Mouse (Mus musculus) CH12.LX (cell line): ENCODE data around the gene Caprin1.

ENCODE experiments used
- BHLHE40 ChIP-seq: IDR thresholded peaks from 2 replicates; pipeline ENCODE4 v1.6.1; 2011; ENCODE audit warnings: mild to moderate bottlenecking, low read depth, low read length, improper control_type of control experiment
- CTCF ChIP-seq, 2 experiments: IDR thresholded peaks in 1 of 2; conservative IDR thresholded peaks in 1 of 2; 2 replicates each; pipeline ENCODE4 v1.5.1; 2011 to 2012; ENCODE audit warnings: low read depth in 2 of 2, low read length in 2 of 2, improper control_type of control experiment in 1 of 2, inconsistent platforms in 1 of 2, mild to moderate bottlenecking in 1 of 2, moderate library complexity in 1 of 2
- HCFC1 ChIP-seq: IDR thresholded peaks from 2 replicates; pipeline ENCODE4 v1.6.1; 2012; ENCODE audit warnings: low read depth, mild to moderate bottlenecking, inconsistent platforms, low read length, improper control_type of control experiment
- MEF2A ChIP-seq: IDR thresholded peaks from 2 replicates; pipeline ENCODE4 v1.6.1; 2014; ENCODE audit warnings: low read depth, mild to moderate bottlenecking, inconsistent platforms, low read length, improper control_type of control experiment, borderline replicate concordance
- MXI1 ChIP-seq: IDR thresholded peaks from 2 replicates; pipeline ENCODE4 v1.6.1; 2011; ENCODE audit warnings: mild to moderate bottlenecking, low read depth, low read length, improper control_type of control experiment
- POLR2A ChIP-seq: IDR thresholded peaks from 2 replicates; pipeline ENCODE4 v1.6.1; 2011; ENCODE audit warnings: low read depth, mild to moderate bottlenecking, improper control_type of control experiment, low read length
- RCOR1 ChIP-seq: conservative IDR thresholded peaks from 2 replicates; pipeline ENCODE4 v1.6.1; 2012; ENCODE audit warnings: low read depth, mild to moderate bottlenecking, inconsistent platforms, low read length, improper control_type of control experiment
- TCF12 ChIP-seq: IDR thresholded peaks from 2 replicates; pipeline ENCODE4 v1.6.1; 2014; ENCODE audit warnings: low read depth, mild to moderate bottlenecking, inconsistent platforms, low read length, improper control_type of control experiment
- USF1 ChIP-seq: IDR thresholded peaks from 2 replicates; pipeline ENCODE4 v1.6.1; 2014; ENCODE audit warnings: low read depth, mild to moderate bottlenecking, inconsistent platforms, low read length, improper control_type of control experiment

DNA sequence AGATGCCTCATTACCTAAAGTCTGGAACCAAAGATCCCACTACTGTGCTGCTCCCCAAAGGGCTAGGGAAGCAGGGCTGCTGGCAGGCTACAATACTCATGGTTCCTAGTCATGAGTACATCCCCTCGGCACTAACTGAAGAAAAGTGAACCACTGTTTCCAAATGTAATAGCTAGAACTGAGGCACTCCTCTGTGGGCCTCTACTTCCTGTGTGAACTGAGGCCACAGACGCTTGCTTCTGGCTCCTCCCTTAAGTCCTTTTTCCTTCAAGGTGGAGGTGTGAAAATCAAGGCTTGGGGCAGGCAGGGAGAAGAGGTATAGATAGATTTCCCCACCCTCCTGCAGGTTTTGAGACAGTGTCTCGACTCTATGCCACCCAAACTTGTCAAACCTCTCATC lies 42.8 kb downstream of the Caprin1 start:
- TF ChIP-seq CTCF (conservative IDR thresholded peaks at IDR 0.05 in 1 of 2, IDR thresholded peaks at IDR 0.05 in 1 of 2; ENCODE audit: low read depth in 2 of 2, low read length in 2 of 2) (no peak), USF1 (no peak), POLR2A (no peak), TCF12 (no peak), RCOR1 (no peak), HCFC1 (no peak), MXI1 (no peak), MEF2A (no peak), BHLHE40 (no peak)
